Mouse (Mus musculus) hindbrain, embryonic 15.5 days (tissue): ENCODE results near the gene Apom. TPM values are rescaled to one million over a fixed set of nuclear protein-coding genes. Genes with fewer than 3 reads are reported as not detected.

Source experiments
- ATAC-seq: fragments of 200-750 bp; cut with Nextera tagmentation; 2 replicates; pipeline ENCODE4 v1.8.0; 2017; ENCODE audit warnings: low read depth, moderate number of reproducible peaks, moderate TSS enrichment; ENCODE audit not compliant: low FRiP score
- H3K27ac ChIP-seq: fragments of 300-500 bp; sonication (generic); replicated peaks from 2 replicates; pipeline ENCODE4 v1.5.1; 2015; ENCODE audit warnings: mild to moderate bottlenecking, inconsistent platforms
- H3K27me3 ChIP-seq: fragments of 300-500 bp; sonication (generic); 2 replicates; pipeline ENCODE4 v1.6.1; 2015; ENCODE audit warnings: control low read depth, inconsistent platforms
- H3K36me3 ChIP-seq: fragments of 300-500 bp; sonication (generic); 2 replicates; pipeline ENCODE4 v1.6.1; 2015; ENCODE audit warnings: control low read depth, inconsistent platforms
- H3K4me1 ChIP-seq: fragments of 300-500 bp; sonication (generic); replicated peaks from 2 replicates; pipeline ENCODE4 v1.6.1; 2015; ENCODE audit warnings: control low read depth, inconsistent platforms
- H3K4me2 ChIP-seq: fragments of 300-500 bp; sonication (generic); 2 replicates; pipeline ENCODE4 v1.6.1; 2015; ENCODE audit warnings: moderate library complexity, mild to moderate bottlenecking, inconsistent platforms
- H3K4me3 ChIP-seq: fragments of 300-500 bp; sonication (generic); 2 replicates; pipeline ENCODE4 v1.5.1; 2015; ENCODE audit warnings: mild to moderate bottlenecking, inconsistent platforms
- H3K9ac ChIP-seq: fragments of 300-500 bp; sonication (generic); 2 replicates; pipeline ENCODE4 v1.6.1; 2015; ENCODE audit warnings: inconsistent platforms
- H3K9me3 ChIP-seq: fragments of 300-500 bp; sonication (generic); 2 replicates; pipeline ENCODE4 v1.6.1; 2016; ENCODE audit warnings: control low read depth, inconsistent platforms
- WGBS: fragments of 180-500 bp; shearing (Covaris S2); methylation state at CpG from one replicate; pipeline ENCODE4 v1.1.7; 2015; 5-methylcytosine and 5-hydroxymethylcytosine counted together
- polyA plus RNA-seq: library from polyadenylated mRNA; unstranded; fragments of >200 nt; fragmentation: Nextera tagmentation; extraction: Ambion mirVana; gene quantifications from 2 replicates; pipeline ENCODE4 v1.2.1, GENCODE M21; 2015

The Apom gene
- polyA plus RNA-seq, result 0.21 and 0.79 TPM in 2 replicates

- no peak within 1 kb of the TSS for H3K4me3 ChIP-seq
- 0 out of 2 replicates have a peak, but pooled peaks cover 5% of the 10 kb centered on the region for H3K36me3 ChIP-seq
- H3K27ac ChIP-seq, result no peak within 1 kb of the TSS
- no peaks in the 10 kb centered on the region for H3K27me3 ChIP-seq
- 82% methylated on average over 15 of the region's 15 CpGs for WGBS
- H3K4me2 ChIP-seq, result no peak within 1 kb of the TSS
- H3K9ac ChIP-seq, result no peak within 1 kb of the TSS
- no peaks in the 10 kb centered on the region for H3K9me3 ChIP-seq
- H3K4me1 ChIP-seq, result peaks cover 25% of the 10 kb centered on the region
- no peak for ATAC-seq
These were observed at the start of gene Apom for GRCm38 (mm10) chr17:35131500-35132173. Gene Apom, minus strand, starts transcription at chr17:35132050.

- H3K9ac ChIP-seq, result no peak overlapping the region
- no peaks in the 10 kb centered on the region for H3K9me3 ChIP-seq
- no peaks in the 10 kb centered on the region for H3K4me1 ChIP-seq
- no peak overlapping the region for H3K27ac ChIP-seq
- H3K27me3 ChIP-seq, result no peaks in the 10 kb centered on the region
- H3K36me3 ChIP-seq, result no peaks in the 10 kb centered on the region
- ATAC-seq, result no peak
- H3K4me3 ChIP-seq, result no peak overlapping the region
- WGBS, result 90% methylated on average over 5 of the region's 5 CpGs
- H3K4me2 ChIP-seq, result no peak overlapping the region
These were observed 48.2 kb upstream of the Apom start for GRCm38 (mm10) chr17:35180093-35180492.

- no peak overlapping the region for H3K4me2 ChIP-seq
- no peak overlapping the region for H3K9ac ChIP-seq
- H3K27ac ChIP-seq, result no peak overlapping the region
- no peaks in the 10 kb centered on the region for H3K4me1 ChIP-seq
- no peaks in the 10 kb centered on the region for H3K9me3 ChIP-seq
- no peaks in the 10 kb centered on the region for H3K36me3 ChIP-seq
- ATAC-seq, result no peak
- H3K4me3 ChIP-seq, result no peak overlapping the region
- 20% methylated on average over 5 of the region's 5 CpGs for WGBS
- H3K27me3 ChIP-seq, result no peaks in the 10 kb centered on the region
These were observed 46.7 kb upstream of the Apom start for GRCm38 (mm10) chr17:35178528-35178927.

GRCm38 (mm10) chr17:35175968-35176367 is 44.1 kb upstream of the Apom start, which contains the start of gene Aif1:
Gene Aif1, minus strand, starts transcription at chr17:35176068.
- WGBS, result 34% methylated on average over 2 of the region's 2 CpGs
- no peak within 1 kb of the TSS for H3K27ac ChIP-seq
- no peaks in the 10 kb centered on the region for H3K9me3 ChIP-seq
- H3K9ac ChIP-seq, result no peak within 1 kb of the TSS
- ATAC-seq, result no peak
- no peaks in the 10 kb centered on the region for H3K36me3 ChIP-seq
- H3K4me1 ChIP-seq, result no peaks in the 10 kb centered on the region
- no peak within 1 kb of the TSS for H3K4me2 ChIP-seq
- H3K27me3 ChIP-seq, result no peaks in the 10 kb centered on the region
- H3K4me3 ChIP-seq, result no peak within 1 kb of the TSS

- Histone ChIP-seq H3K9ac (no peak overlapping the region), H3K9me3 (no peaks in the 10 kb centered on the region), H3K4me3 (no peak overlapping the region), H3K27ac (no peak overlapping the region), H3K4me2 (no peak overlapping the region), H3K4me1 (no peaks in the 10 kb centered on the region), H3K36me3 (no peaks in the 10 kb centered on the region), H3K27me3 (no peaks in the 10 kb centered on the region)
- 77% methylated on average over 6 of the region's 6 CpGs for WGBS
- ATAC-seq, result no peak
These were observed 43.5 kb upstream of the Apom start for GRCm38 (mm10) chr17:35175382-35175781.

- no peaks in the 10 kb centered on the region for H3K4me1 ChIP-seq
- H3K27me3 ChIP-seq, result no peaks in the 10 kb centered on the region
- H3K36me3 ChIP-seq, result no peaks in the 10 kb centered on the region
- no peak overlapping the region for H3K4me3 ChIP-seq
- H3K9me3 ChIP-seq, result no peaks in the 10 kb centered on the region
- H3K9ac ChIP-seq, result no peak overlapping the region
- no peak overlapping the region for H3K4me2 ChIP-seq
- no peak for ATAC-seq
- H3K27ac ChIP-seq, result no peak overlapping the region
- 77% methylated on average over 8 of the region's 8 CpGs for WGBS
These were observed 42.5 kb upstream of the Apom start for GRCm38 (mm10) chr17:35174201-35174977.

GRCm38 (mm10) chr17:35173329-35173728 is 41.5 kb upstream of the Apom start:
- Histone ChIP-seq H3K4me3 (no peak overlapping the region), H3K27me3 (no peaks in the 10 kb centered on the region), H3K9me3 (no peaks in the 10 kb centered on the region), H3K9ac (no peak overlapping the region), H3K4me1 (no peaks in the 10 kb centered on the region), H3K36me3 (no peaks in the 10 kb centered on the region), H3K4me2 (no peak overlapping the region), H3K27ac (0 out of 2 replicates have a peak overlapping the region, but pooled peaks have one; percentile 11)
- 72% methylated on average over 3 of the region's 3 CpGs for WGBS
- ATAC-seq, result no peak

- Histone ChIP-seq H3K9ac (no peak overlapping the region), H3K27me3 (no peaks in the 10 kb centered on the region), H3K4me1 (no peaks in the 10 kb centered on the region), H3K9me3 (no peaks in the 10 kb centered on the region), H3K27ac (0 out of 2 replicates have a peak overlapping the region, but pooled peaks have one; percentile 11), H3K4me2 (no peak overlapping the region), H3K4me3 (no peak overlapping the region), H3K36me3 (no peaks in the 10 kb centered on the region)
- WGBS, result 79% methylated on average over 11 of the region's 11 CpGs
- ATAC-seq, result no peak
These were observed 40.8 kb upstream of the Apom start for GRCm38 (mm10) chr17:35172445-35173234.

GRCm38 (mm10) chr17:35168541-35169207 is 36.8 kb upstream of the Apom start:
- no peak overlapping the region for H3K9ac ChIP-seq
- WGBS, result 26% methylated on average over 4 of the region's 4 CpGs
- peaks cover 15% of the 10 kb centered on the region for H3K4me1 ChIP-seq
- H3K4me3 ChIP-seq, result no peak overlapping the region
- H3K27me3 ChIP-seq, result no peaks in the 10 kb centered on the region
- H3K4me2 ChIP-seq, result no peak overlapping the region
- no peaks in the 10 kb centered on the region for H3K36me3 ChIP-seq
- no peak for ATAC-seq
- no peaks in the 10 kb centered on the region for H3K9me3 ChIP-seq
- H3K27ac ChIP-seq, result no peak overlapping the region

GRCm38 (mm10) chr17:35167794-35168193 is 35.9 kb upstream of the Apom start:
- Histone ChIP-seq H3K4me3 (no peak overlapping the region), H3K27ac (no peak overlapping the region), H3K9me3 (no peaks in the 10 kb centered on the region), H3K9ac (no peak overlapping the region), H3K36me3 (no peaks in the 10 kb centered on the region), H3K4me2 (no peak overlapping the region), H3K27me3 (no peaks in the 10 kb centered on the region), H3K4me1 (peaks cover 22% of the 10 kb centered on the region)
- 87% methylated on average over 7 of the region's 7 CpGs for WGBS
- no peak for ATAC-seq

- Histone ChIP-seq H3K4me3 (peak overlapping the region; percentile 96; the same call in 1 of the 2 replicates), H3K27me3 (no peaks in the 10 kb centered on the region), H3K4me2 (peak overlapping the region; percentile 95), H3K9me3 (no peaks in the 10 kb centered on the region), H3K9ac (peak overlapping the region; percentile 44; the same call in 1 of the 2 replicates), H3K36me3 (peaks cover 7% of the 10 kb centered on the region), H3K27ac (peak overlapping the region; percentile 99), H3K4me1 (peaks cover 35% of the 10 kb centered on the region)
- no peak for ATAC-seq
- 58% methylated on average over 8 of the region's 8 CpGs for WGBS
These were observed 34.6 kb upstream of the Apom start for GRCm38 (mm10) chr17:35166352-35167035.
